Mouse (Mus musculus): ENCODE results near the gene Nxph1. TPM values are rescaled to one million over a fixed set of nuclear protein-coding genes. Genes with fewer than 3 reads are reported as not detected.

Gene Nxph1
- total and polyA plus RNA-seq, 3 experiments, result not detected

DNA sequence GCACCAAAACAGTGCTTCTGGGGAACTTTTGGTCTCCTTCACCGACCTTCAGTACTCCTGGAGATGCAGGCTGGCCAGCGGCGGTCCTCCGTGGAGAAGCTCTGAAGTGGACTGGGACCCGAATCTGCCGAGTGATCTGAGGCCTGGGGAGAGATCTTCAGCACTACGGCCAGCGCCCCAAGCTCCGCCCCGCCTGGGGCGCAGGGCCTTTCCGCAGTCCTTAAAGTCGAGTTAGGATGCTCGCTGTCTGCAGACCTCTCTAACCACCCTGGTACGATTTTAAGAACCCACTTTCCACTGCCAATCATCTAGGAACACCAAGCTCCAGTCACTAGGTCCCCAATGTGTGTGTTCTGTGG lies 9.3 kb downstream of the Nxph1 start:
- peak; percentile 3 for DNase-seq (ENCODE audit: low read depth, low spot score)
- no peaks in the 10 kb centered on the region for H3K27me3 ChIP-seq (ENCODE audit: control insufficient read depth in 1 of 2, insufficient read depth in 2 of 2, low read length in 2 of 2)
- H3K4me1 ChIP-seq (ENCODE audit: control insufficient read depth in 1 of 2, insufficient read depth in 2 of 2, low read length in 2 of 2), result no peaks in the 10 kb centered on the region
- no peaks in the 10 kb centered on the region for H3K79me2 ChIP-seq (ENCODE audit: control insufficient read depth, insufficient read depth, low read length, poor library complexity)
- no peaks in the 10 kb centered on the region for H3K9me3 ChIP-seq (replicated peaks; ENCODE audit: insufficient read depth, low read length)
- H3K36me3 ChIP-seq (ENCODE audit: control insufficient read depth in 1 of 2, insufficient read depth in 2 of 2, low read length in 2 of 2), result no peaks in the 10 kb centered on the region
- H3K4me3 ChIP-seq (ENCODE audit: control insufficient read depth in 1 of 2, insufficient read depth in 1 of 2, low read depth in 2 of 2, low read length in 2 of 2), result no peak overlapping the region
- TF ChIP-seq GATA1 (IDR thresholded peaks at IDR 0.05; ENCODE audit: low read depth, low read length), result no peak
- TF ChIP-seq TCF12 (IDR thresholded peaks at IDR 0.05; ENCODE audit: low read depth, low read length), result no peak
- no peak for TF ChIP-seq RCOR1 (IDR thresholded peaks at IDR 0.05; ENCODE audit: low read depth, low read length)
- TF ChIP-seq NRF1 (IDR thresholded peaks at IDR 0.05; ENCODE audit: insufficient read depth, low read depth, low read length, poor library complexity, severe bottlenecking), result no peak
- no peak for TF ChIP-seq POLR2A (IDR thresholded peaks at IDR 0.05; ENCODE audit: control insufficient read depth in 1 of 2, insufficient read depth in 1 of 2, low read depth in 1 of 2, low read length in 2 of 2, poor library complexity in 1 of 2)
- no peak for TF ChIP-seq BHLHE40 (IDR thresholded peaks at IDR 0.05; ENCODE audit: borderline replicate concordance, low read depth, low read length)
- no peak for TF ChIP-seq MYB (IDR thresholded peaks at IDR 0.05; ENCODE audit: low read depth, low read length)
- TF ChIP-seq CHD1 (IDR thresholded peaks at IDR 0.05; ENCODE audit: low read depth, low read length), result no peak
- no peak for TF ChIP-seq TAL1 (IDR thresholded peaks at IDR 0.05; ENCODE audit: low read length)
- TF ChIP-seq USF2 (IDR thresholded peaks at IDR 0.05; ENCODE audit: borderline replicate concordance in 1 of 2, insufficient read depth in 1 of 2, low read depth in 1 of 2, low read length in 2 of 2), result no peak
- no peak for TF ChIP-seq KAT2A (conservative IDR thresholded peaks at IDR 0.05; ENCODE audit: low read depth, low read length)
- no peak for TF ChIP-seq RAD21 (IDR thresholded peaks at IDR 0.05; ENCODE audit: low read depth, low read length)
- TF ChIP-seq CTCF (IDR thresholded peaks at IDR 0.05 in 2 of 3, conservative IDR thresholded peaks at IDR 0.05 in 1 of 3; ENCODE audit: control insufficient read depth in 1 of 3, insufficient read depth in 1 of 3, low read depth in 2 of 3, low read length in 3 of 3, poor library complexity in 1 of 3, severe bottlenecking in 1 of 3), result no peak
- no peak for TF ChIP-seq UBTF (IDR thresholded peaks at IDR 0.05; ENCODE audit: borderline replicate concordance, insufficient read depth, low read depth, low read length)
- TF ChIP-seq NELFE (IDR thresholded peaks at IDR 0.05; ENCODE audit: low read depth, low read length), result no peak
- no peak for TF ChIP-seq ETS1 (IDR thresholded peaks at IDR 0.05; ENCODE audit: low read depth, low read length)
- TF ChIP-seq ZNF384 (IDR thresholded peaks at IDR 0.05; ENCODE audit: low read depth, low read length), result no peak
- no peak overlapping the region for H3K27ac ChIP-seq (ENCODE audit: control insufficient read depth, low read depth, low read length)
- H3K9ac ChIP-seq (ENCODE audit: control insufficient read depth, low read depth, low read length, poor library complexity, severe bottlenecking), result no peak overlapping the region

DNA sequence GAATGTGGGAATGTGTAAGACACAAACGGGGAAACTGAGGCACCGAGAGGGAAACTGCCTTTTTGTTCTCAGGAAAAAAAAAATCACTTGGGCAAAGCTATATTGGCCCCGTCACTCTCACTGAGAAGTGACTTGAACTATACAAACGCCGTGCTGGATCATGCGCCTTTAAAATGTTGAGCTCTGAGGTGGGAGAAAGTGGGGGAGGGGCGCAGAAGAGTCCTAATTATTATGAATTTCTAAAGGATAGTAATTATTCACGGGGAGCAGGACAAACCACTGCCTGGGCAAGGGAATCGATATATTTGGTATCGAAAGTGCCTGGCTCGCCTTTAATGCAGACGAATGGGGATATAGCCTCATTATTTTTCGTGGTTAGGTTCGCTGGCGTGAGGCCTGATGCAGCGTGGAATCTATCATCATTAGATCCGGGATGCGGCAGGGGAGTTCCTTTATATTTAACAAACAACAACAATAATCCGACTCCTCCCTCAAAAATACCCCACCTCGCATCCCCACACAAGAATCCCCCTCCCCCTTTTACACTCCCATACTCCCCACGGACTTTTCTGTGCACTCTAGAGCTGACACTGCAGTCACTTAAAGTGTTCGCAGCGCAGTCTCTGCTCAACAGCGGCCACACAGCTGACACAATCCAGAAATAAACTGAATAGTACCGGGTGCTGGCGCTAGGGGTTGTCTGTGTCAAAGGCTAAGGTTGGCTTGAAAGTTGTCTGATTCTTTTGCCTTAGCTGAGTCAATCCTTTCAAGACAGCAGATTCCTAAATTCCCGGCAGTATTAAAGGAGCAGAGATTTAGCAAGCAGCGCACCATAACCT lies 10.1 kb downstream of the Nxph1 start:
- Histone ChIP-seq H3K27me3 (ENCODE audit: control insufficient read depth in 1 of 2, insufficient read depth in 2 of 2, low read length in 2 of 2) (no peaks in the 10 kb centered on the region), H3K4me1 (ENCODE audit: control insufficient read depth in 1 of 2, insufficient read depth in 2 of 2, low read length in 2 of 2) (no peaks in the 10 kb centered on the region)
- no peak for DNase-seq (ENCODE audit: low read depth, low spot score)

More for the DNA sequence above, 10.1 kb downstream of the Nxph1 start:
- Histone ChIP-seq H3K36me3 (ENCODE audit: control insufficient read depth in 1 of 2, insufficient read depth in 2 of 2, low read length in 2 of 2) (no peaks in the 10 kb centered on the region), H3K27ac (ENCODE audit: control insufficient read depth, low read depth, low read length) (no peak overlapping the region), H3K4me3 (ENCODE audit: control insufficient read depth in 1 of 2, insufficient read depth in 1 of 2, low read depth in 2 of 2, low read length in 2 of 2) (no peak overlapping the region), H3K79me2 (ENCODE audit: control insufficient read depth, insufficient read depth, low read length, poor library complexity) (no peaks in the 10 kb centered on the region), H3K9me3 (replicated peaks; ENCODE audit: insufficient read depth, low read length) (no peaks in the 10 kb centered on the region), H3K9ac (ENCODE audit: control insufficient read depth, low read depth, low read length, poor library complexity, severe bottlenecking) (no peak overlapping the region)
- no peak for TF ChIP-seq MAFK (IDR thresholded peaks at IDR 0.05; ENCODE audit: borderline replicate concordance, low read depth, low read length)
- no peak for TF ChIP-seq NELFE (IDR thresholded peaks at IDR 0.05; ENCODE audit: low read depth, low read length)
- no peak for TF ChIP-seq CHD1 (IDR thresholded peaks at IDR 0.05; ENCODE audit: low read depth, low read length)
- TF ChIP-seq CHD2 (IDR thresholded peaks at IDR 0.05; ENCODE audit: low read length), result no peak
- no peak for TF ChIP-seq RAD21 (IDR thresholded peaks at IDR 0.05; ENCODE audit: low read depth, low read length)
- TF ChIP-seq USF2 (IDR thresholded peaks at IDR 0.05; ENCODE audit: borderline replicate concordance in 1 of 2, insufficient read depth in 1 of 2, low read depth in 1 of 2, low read length in 2 of 2), result no peak
- TF ChIP-seq UBTF (IDR thresholded peaks at IDR 0.05; ENCODE audit: borderline replicate concordance, insufficient read depth, low read depth, low read length), result no peak
- no peak for TF ChIP-seq MXI1 (IDR thresholded peaks at IDR 0.05; ENCODE audit: low read depth, low read length)
- no peak for TF ChIP-seq ELF1 (IDR thresholded peaks at IDR 0.05; ENCODE audit: low read depth, low read length)
- TF ChIP-seq JUND (IDR thresholded peaks at IDR 0.05; ENCODE audit: low read depth, low read length), result no peak
- no peak for TF ChIP-seq NRF1 (IDR thresholded peaks at IDR 0.05; ENCODE audit: insufficient read depth, low read depth, low read length, poor library complexity, severe bottlenecking)
- TF ChIP-seq MAZ (IDR thresholded peaks at IDR 0.05; ENCODE audit: low read depth, low read length), result no peak
- no peak for TF ChIP-seq SIN3A (IDR thresholded peaks at IDR 0.05; ENCODE audit: low read length)
- TF ChIP-seq GATA1 (IDR thresholded peaks at IDR 0.05; ENCODE audit: low read depth, low read length), result no peak
- no peak for TF ChIP-seq EP300 (IDR thresholded peaks at IDR 0.05; ENCODE audit: low read depth in 1 of 2, low read length in 2 of 2)
- TF ChIP-seq BHLHE40 (IDR thresholded peaks at IDR 0.05; ENCODE audit: borderline replicate concordance, low read depth, low read length), result no peak
- no peak for TF ChIP-seq MYC (IDR thresholded peaks at IDR 0.05; ENCODE audit: low read depth, low read length)

Data from MEL (cell line).